Mouse (Mus musculus) embryonic facial prominence, embryonic 13.5 days (tissue): ENCODE results near the gene Hyal6. TPM values are rescaled to one million over a fixed set of nuclear protein-coding genes. Genes with fewer than 3 reads are reported as not detected.

Experiments
- ATAC-seq: fragments of 200-750 bp; cut with Nextera tagmentation; 2 replicates; pipeline ENCODE4 v1.8.0; 2017; ENCODE audit warnings: low read depth; ENCODE audit not compliant: insufficient number of reproducible peaks, insufficient read depth, low FRiP score, low TSS enrichment
- H3K27ac ChIP-seq: fragments of 300-500 bp; sonication (generic); 2 replicates; pipeline ENCODE4 v1.5.1; 2015; ENCODE audit warnings: moderate library complexity, mild to moderate bottlenecking, inconsistent platforms
- H3K27me3 ChIP-seq: fragments of 300-500 bp; sonication (generic); 2 replicates; pipeline ENCODE4 v1.6.1; 2015; ENCODE audit warnings: mild to moderate bottlenecking, inconsistent platforms
- H3K36me3 ChIP-seq: fragments of 300-500 bp; sonication (generic); 2 replicates; pipeline ENCODE4 v1.6.1; 2015; ENCODE audit warnings: mild to moderate bottlenecking, inconsistent platforms
- H3K4me1 ChIP-seq: fragments of 300-500 bp; sonication (generic); 2 replicates; pipeline ENCODE4 v1.6.1; 2015; ENCODE audit warnings: inconsistent platforms
- H3K4me2 ChIP-seq: fragments of 300-500 bp; sonication (generic); 2 replicates; pipeline ENCODE4 v1.6.1; 2015; ENCODE audit warnings: moderate library complexity, mild to moderate bottlenecking, inconsistent platforms
- H3K4me3 ChIP-seq: fragments of 300-500 bp; sonication (generic); 2 replicates; pipeline ENCODE4 v1.5.1; 2015; ENCODE audit warnings: mild to moderate bottlenecking, inconsistent platforms
- H3K9ac ChIP-seq: fragments of 300-500 bp; sonication (generic); 2 replicates; pipeline ENCODE4 v1.6.1; 2015; ENCODE audit warnings: mild to moderate bottlenecking, inconsistent platforms
- H3K9me3 ChIP-seq: fragments of 300-500 bp; sonication (generic); 2 replicates; pipeline ENCODE4 v1.6.1; 2016; ENCODE audit warnings: inconsistent platforms
- WGBS: fragments of 180-500 bp; shearing (Covaris S2); methylation state at CpG from one replicate; pipeline ENCODE4 v1.1.7; 2015; ENCODE audit warnings: mixed read lengths; 5-methylcytosine and 5-hydroxymethylcytosine counted together
- polyA plus RNA-seq: library from polyadenylated mRNA; unstranded; fragments of >200 nt; fragmentation: Nextera tagmentation; extraction: Ambion mirVana; gene quantifications from 2 replicates; pipeline ENCODE4 v1.2.1, GENCODE M21; 2015

Gene Hyal6
- polyA plus RNA-seq, 1 experiment from 2014 or later: not detected

GRCm38 (mm10) chr6:24766261-24766660, 33.2 kb downstream of the Hyal6 start:
- no peak overlapping the region for H3K4me2 ChIP-seq
- H3K27ac ChIP-seq: no peak overlapping the region
- no peak overlapping the region for H3K9ac ChIP-seq
- no peaks in the 10 kb centered on the region for H3K9me3 ChIP-seq
- no peaks in the 10 kb centered on the region for H3K4me1 ChIP-seq
- no peak for ATAC-seq
- no peak overlapping the region for H3K4me3 ChIP-seq
- H3K36me3 ChIP-seq: no peaks in the 10 kb centered on the region
- WGBS: 82% methylated on average over 2 of the region's 2 CpGs
- H3K27me3 ChIP-seq: no peaks in the 10 kb centered on the region

GRCm38 (mm10) chr6:24779182-24779581, 46.1 kb downstream of the Hyal6 start:
- no peak for ATAC-seq
- WGBS: 59% methylated on average over 2 of the region's 2 CpGs
- no peaks in the 10 kb centered on the region for H3K4me1 ChIP-seq
- H3K36me3 ChIP-seq: no peaks in the 10 kb centered on the region
- no peak overlapping the region for H3K9ac ChIP-seq
- no peak overlapping the region for H3K27ac ChIP-seq
- H3K4me2 ChIP-seq: no peak overlapping the region
- H3K9me3 ChIP-seq: no peaks in the 10 kb centered on the region
- no peak overlapping the region for H3K4me3 ChIP-seq
- H3K27me3 ChIP-seq: no peaks in the 10 kb centered on the region

- H3K36me3 ChIP-seq: no peaks in the 10 kb centered on the region
- no peaks in the 10 kb centered on the region for H3K4me1 ChIP-seq
- no peaks in the 10 kb centered on the region for H3K27me3 ChIP-seq
- H3K9ac ChIP-seq: no peak within 1 kb of the TSS
- no peak within 1 kb of the TSS for H3K4me3 ChIP-seq
- H3K9me3 ChIP-seq: no peaks in the 10 kb centered on the region
- ATAC-seq: no peak
- no peak within 1 kb of the TSS for H3K27ac ChIP-seq
- no peak within 1 kb of the TSS for H3K4me2 ChIP-seq
Measured at GRCm38 (mm10) chr6:24790888-24791287, 57.8 kb downstream of the Hyal6 start, which contains the start of gene Spam1. Gene Spam1 (plus strand): TSS chr6:24791188.

Other genes with a start within 250 kb of the Hyal6 start
- gene Iqub, start 218.2 kb upstream of the Hyal6 start, polyA plus RNA-seq: 0.11 TPM in 2 replicates
- gene Ndufa5, start 205.2 kb upstream of the Hyal6 start, polyA plus RNA-seq: 342 and 359 TPM in 2 replicates
- not detected in 2 replicates for gene Asb15, start 205.1 kb upstream of the Hyal6 start, polyA plus RNA-seq
- 0.10 and 0.30 TPM in 2 replicates for gene Lmod2, start 135.5 kb upstream of the Hyal6 start, polyA plus RNA-seq
- 66.1 and 79.8 TPM in 2 replicates for gene Wasl, start 68.2 kb upstream of the Hyal6 start, polyA plus RNA-seq
- not detected in 2 replicates for gene Hyal4, start 15.1 kb downstream of the Hyal6 start, polyA plus RNA-seq
- not detected in 2 replicates for gene Spam1, start 57.9 kb downstream of the Hyal6 start, polyA plus RNA-seq
- not detected in 2 replicates for gene Hyal5, start 124.8 kb downstream of the Hyal6 start, polyA plus RNA-seq
- 1.4 and 1.5 TPM in 2 replicates for gene Tmem229a, start 223.1 kb downstream of the Hyal6 start, polyA plus RNA-seq